ENCODE assay signal across 23 mouse cellular contexts in genomic region chr4:82645679-82646078, GRCm38 (mm10).
"Had no signal": no experiment of that assay in that cellular context is flagged by ENCODE, and none has a peak within 500 bp of the region (broad histone marks: within the 10 kb centered on the region; RNA-seq: fewer than 3 reads in every experiment).

No protein-coding gene starts in this region.

- ATAC-seq: hindbrain, postnatal 0 days; intestine, embryonic 16.5 days; liver, embryonic 12.5 days had no signal

- H3K27ac ChIP-seq: heart, embryonic 10.5 days; hindbrain, embryonic 13.5 days; hindbrain, embryonic 15.5 days; hindbrain, postnatal 0 days; kidney, embryonic 15.5 days; kidney, postnatal 0 days; limb, embryonic 15.5 days; liver, embryonic 12.5 days had no signal

- H3K9me3 ChIP-seq: heart, embryonic 10.5 days; heart, embryonic 12.5 days; hindbrain, embryonic 13.5 days; hindbrain, embryonic 15.5 days; kidney, embryonic 15.5 days; limb, embryonic 13.5 days; limb, embryonic 15.5 days; liver, embryonic 12.5 days had no signal

- DNase-seq: gastrocnemius, postnatal 14 days; gastrocnemius, postnatal 36 days; heart, adult 18-20 months; heart, postnatal 10 days; kidney, adult 11 months; kidney, adult 2 months; kidney, adult 9 months; kidney, postnatal 14 days; kidney, postnatal 36 days; layer of hippocampus, adult 9-11 months; layer of hippocampus, postnatal 36 days; left cerebral cortex, postnatal 4 days had no signal

- H3K4me2 ChIP-seq: heart, embryonic 12.5 days; hindbrain, embryonic 13.5 days; hindbrain, embryonic 15.5 days; kidney, embryonic 15.5 days; limb, embryonic 13.5 days; limb, embryonic 15.5 days; liver, embryonic 12.5 days had no signal

- H3K36me3 ChIP-seq: heart, embryonic 10.5 days; heart, embryonic 12.5 days; hindbrain, embryonic 13.5 days; hindbrain, embryonic 15.5 days; kidney, embryonic 15.5 days; limb, embryonic 13.5 days; limb, embryonic 15.5 days; liver, embryonic 12.5 days had no signal

- H3K27me3 ChIP-seq: heart, embryonic 12.5 days; hindbrain, embryonic 13.5 days; hindbrain, embryonic 15.5 days; kidney, embryonic 15.5 days; limb, embryonic 13.5 days; limb, embryonic 15.5 days; liver, embryonic 12.5 days had no signal

- H3K9ac ChIP-seq: heart, embryonic 12.5 days; hindbrain, embryonic 13.5 days; hindbrain, embryonic 15.5 days; kidney, embryonic 15.5 days; limb, embryonic 13.5 days; limb, embryonic 15.5 days; liver, embryonic 12.5 days had no signal

- H3K4me3 ChIP-seq: heart, embryonic 10.5 days; heart, embryonic 12.5 days; hindbrain, embryonic 13.5 days; hindbrain, embryonic 15.5 days; kidney, embryonic 15.5 days; limb, embryonic 13.5 days; limb, embryonic 15.5 days; liver, embryonic 12.5 days had no signal

- H3K4me1 ChIP-seq: heart, embryonic 10.5 days; hindbrain, embryonic 15.5 days; kidney, embryonic 15.5 days; liver, embryonic 12.5 days had no signal
